Mouse (Mus musculus) bone marrow, adult 2 months (tissue): ENCODE data around the gene Serpind1.

Experiments used
- CTCF ChIP-seq: fragments of 200-500 bp; IDR thresholded peaks from 2 replicates; pipeline ENCODE4 v1.5.1; 2011; ENCODE audit warnings: low read length, control low read depth; ENCODE audit not compliant: control insufficient read depth, insufficient read depth
- POLR2A ChIP-seq: fragments of 200-500 bp; IDR thresholded peaks from 2 replicates; pipeline ENCODE4 v1.6.1; 2011; ENCODE audit warnings: low read depth, mild to moderate bottlenecking, control low read depth, low read length, borderline replicate concordance; ENCODE audit not compliant: control insufficient read depth

DNA sequence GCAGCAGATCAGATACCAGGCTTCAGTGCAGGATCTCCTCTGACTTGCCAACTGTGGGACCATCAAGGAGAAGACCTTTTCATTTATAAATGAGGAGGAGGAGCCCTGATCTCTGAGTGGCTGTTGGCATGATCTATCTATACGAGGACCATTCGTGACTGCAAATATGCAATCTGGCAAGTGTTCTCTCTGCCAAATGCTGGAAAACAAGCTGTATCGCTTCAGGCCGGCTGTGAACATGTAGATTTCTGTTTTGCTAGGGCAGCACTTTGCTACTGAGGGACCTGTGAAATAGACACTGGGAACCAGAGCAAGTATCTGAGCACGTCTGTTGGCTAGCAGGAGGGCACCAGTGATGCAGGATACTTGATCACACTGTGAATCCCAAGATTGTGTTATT lies 18.6 kb upstream of the Serpind1 start:
- TF ChIP-seq CTCF = no peak
- no peak for TF ChIP-seq POLR2A
